Mouse (Mus musculus): Measurements from ENCODE around the gene Lrrc4b. TPM values are rescaled to one million over a fixed set of nuclear protein-coding genes. Genes with fewer than 3 reads are reported as not detected.

The Lrrc4b gene
- polyA plus RNA-seq, 1 experiment from 2014 or later = 0.50 TPM

DNA sequence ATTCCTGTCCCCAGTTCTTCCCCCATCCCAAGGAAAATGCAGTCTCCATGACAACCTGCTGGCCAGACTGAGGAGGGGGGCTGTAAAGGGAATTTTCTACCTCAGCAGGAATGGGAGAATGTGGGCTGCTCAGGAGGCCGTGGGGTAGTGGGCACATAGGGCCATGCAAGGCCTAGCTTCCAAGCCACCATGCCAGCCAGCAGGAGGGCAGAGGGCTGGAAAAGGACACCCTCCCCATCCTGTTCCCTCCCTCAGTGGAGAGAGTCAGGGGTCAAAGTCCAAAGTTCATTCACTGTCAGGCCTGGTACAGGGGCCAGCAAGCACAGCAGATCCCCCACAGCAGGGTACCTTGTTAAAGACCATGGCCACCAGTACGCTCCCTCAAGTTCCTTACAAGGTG lies 36.3 kb downstream of the Lrrc4b start, which contains the start of gene Aspdh:
Aspdh (plus strand) TSS at position 281 of the 400 bp plus-strand sequence.
- Histone ChIP-seq H3K4me2 (replicated peaks; ENCODE audit: low read depth, low read length) (no peak within 1 kb of the TSS), H3K27ac (ENCODE audit: low read depth, low read length) (no peak within 1 kb of the TSS), H3K36me3 (ENCODE audit: control insufficient read depth, insufficient read depth, low read length) (no peaks in the 10 kb centered on the region), H3K9me3 (ENCODE audit: control insufficient read depth, low read length) (no peaks in the 10 kb centered on the region), H3K4me1 (ENCODE audit: control insufficient read depth, insufficient read depth, low read length) (peaks cover 10% of the 10 kb centered on the region), H3K4me3 (ENCODE audit: low read length) (no peak within 1 kb of the TSS), H3K27me3 (ENCODE audit: control insufficient read depth, insufficient read depth, low read length) (peaks cover 45% of the 10 kb centered on the region), H3K9ac (ENCODE audit: low read depth, low read length) (no peak within 1 kb of the TSS)
- 86% methylated on average over 2 of the region's 2 CpGs for WGBS
- no peak for ATAC-seq (ENCODE audit: low FRiP score, low TSS enrichment)

- Histone ChIP-seq H3K9me3 (ENCODE audit: control insufficient read depth, low read length) (no peaks in the 10 kb centered on the region), H3K9ac (ENCODE audit: low read depth, low read length) (no peak overlapping the region), H3K4me2 (replicated peaks; ENCODE audit: low read depth, low read length) (no peak overlapping the region), H3K27ac (ENCODE audit: low read depth, low read length) (no peak overlapping the region), H3K4me3 (ENCODE audit: low read length) (no peak overlapping the region), H3K4me1 (ENCODE audit: control insufficient read depth, insufficient read depth, low read length) (peaks cover 10% of the 10 kb centered on the region), H3K27me3 (ENCODE audit: control insufficient read depth, insufficient read depth, low read length) (peaks cover 34% of the 10 kb centered on the region), H3K36me3 (ENCODE audit: control insufficient read depth, insufficient read depth, low read length) (no peaks in the 10 kb centered on the region)
- ATAC-seq (ENCODE audit: low FRiP score, low TSS enrichment) = no peak
- 78% methylated on average over 10 of the region's 10 CpGs for WGBS
Measured at GRCm38 (mm10) chr7:44466006-44466887, 37.4 kb downstream of the Lrrc4b start.

- Histone ChIP-seq H3K9me3 (ENCODE audit: control insufficient read depth, low read length) (no peaks in the 10 kb centered on the region), H3K4me1 (ENCODE audit: control insufficient read depth, insufficient read depth, low read length) (peaks cover 10% of the 10 kb centered on the region), H3K36me3 (ENCODE audit: control insufficient read depth, insufficient read depth, low read length) (no peaks in the 10 kb centered on the region), H3K27me3 (ENCODE audit: control insufficient read depth, insufficient read depth, low read length) (peaks cover 27% of the 10 kb centered on the region), H3K4me2 (replicated peaks; ENCODE audit: low read depth, low read length) (peak overlapping the region; percentile 62; the same call in 1 of the 2 replicates), H3K27ac (ENCODE audit: low read depth, low read length) (no peak overlapping the region), H3K4me3 (ENCODE audit: low read length) (peak overlapping the region; percentile 69; the same call in 1 of the 2 replicates), H3K9ac (ENCODE audit: low read depth, low read length) (no peak overlapping the region)
- WGBS = 86% methylated on average over 16 of the region's 16 CpGs
- 0 out of 2 replicates have a peak, but pooled peaks have one; percentile 0 for ATAC-seq (ENCODE audit: low FRiP score, low TSS enrichment)
Measured at GRCm38 (mm10) chr7:44466888-44467311, 38.1 kb downstream of the Lrrc4b start.

DNA sequence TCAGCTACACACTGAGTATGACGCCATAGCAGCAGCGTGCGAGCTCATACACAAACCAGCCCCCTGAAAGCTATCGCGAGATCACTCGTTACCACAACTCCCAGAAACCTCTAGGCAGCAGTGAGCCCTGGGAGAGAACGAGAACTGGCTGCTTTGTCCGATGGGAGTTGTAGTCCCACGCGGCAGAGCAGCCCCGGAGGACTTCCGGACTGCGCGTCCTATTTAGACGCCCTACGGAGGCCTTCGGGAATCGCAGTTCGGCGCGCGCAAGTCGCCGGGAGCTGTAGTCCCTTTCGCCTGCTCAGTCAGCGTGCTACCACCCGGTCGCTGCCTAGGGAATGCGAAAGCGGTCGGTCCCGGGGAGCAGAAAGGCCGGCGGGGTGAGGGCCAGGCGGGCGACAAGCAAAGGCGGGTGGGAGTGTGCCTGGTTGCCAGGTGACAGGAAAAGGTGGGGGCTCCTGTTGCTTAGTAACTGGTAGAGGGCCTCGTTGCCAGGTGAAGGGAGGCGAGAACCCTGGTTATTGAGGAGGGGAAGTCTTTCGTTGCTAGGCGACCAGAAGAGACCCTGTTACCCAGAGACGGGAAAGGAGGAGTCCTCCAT lies 39.1 kb downstream of the Lrrc4b start, which contains the start of gene Josd2:
Josd2 (plus strand) TSS at position 170 of the 601 bp plus-strand sequence.
- peak within 1 kb of the TSS; percentile 72 for H3K9ac ChIP-seq (ENCODE audit: low read depth, low read length)
- H3K4me1 ChIP-seq (ENCODE audit: control insufficient read depth, insufficient read depth, low read length) = peaks cover 10% of the 10 kb centered on the region
- H3K4me3 ChIP-seq (ENCODE audit: low read length) = peak within 1 kb of the TSS; percentile 69
- no peaks in the 10 kb centered on the region for H3K9me3 ChIP-seq (ENCODE audit: control insufficient read depth, low read length)
- ATAC-seq (ENCODE audit: low FRiP score, low TSS enrichment) = peak; percentile 96
- peak within 1 kb of the TSS; percentile 69; the same call in 1 of the 2 replicates for H3K27ac ChIP-seq (ENCODE audit: low read depth, low read length)
- peaks cover 17% of the 10 kb centered on the region for H3K27me3 ChIP-seq (ENCODE audit: control insufficient read depth, insufficient read depth, low read length)
- WGBS = under 1% methylated on average over 42 of the region's 42 CpGs
- H3K36me3 ChIP-seq (ENCODE audit: control insufficient read depth, insufficient read depth, low read length) = no peaks in the 10 kb centered on the region
- peak within 1 kb of the TSS; percentile 62 for H3K4me2 ChIP-seq (replicated peaks; ENCODE audit: low read depth, low read length)

GRCm38 (mm10) chr7:44468644-44469285 lies 39.9 kb downstream of the Lrrc4b start:
- Histone ChIP-seq H3K27ac (ENCODE audit: low read depth, low read length) (no peak overlapping the region), H3K9ac (ENCODE audit: low read depth, low read length) (peak overlapping the region; percentile 72), H3K4me1 (ENCODE audit: control insufficient read depth, insufficient read depth, low read length) (peaks cover 10% of the 10 kb centered on the region), H3K27me3 (ENCODE audit: control insufficient read depth, insufficient read depth, low read length) (peaks cover 9% of the 10 kb centered on the region), H3K4me2 (replicated peaks; ENCODE audit: low read depth, low read length) (peak overlapping the region; percentile 62), H3K4me3 (ENCODE audit: low read length) (peak overlapping the region; percentile 69), H3K36me3 (ENCODE audit: control insufficient read depth, insufficient read depth, low read length) (no peaks in the 10 kb centered on the region), H3K9me3 (ENCODE audit: control insufficient read depth, low read length) (no peaks in the 10 kb centered on the region)
- 70% methylated on average over 15 of the region's 15 CpGs for WGBS
- no peak for ATAC-seq (ENCODE audit: low FRiP score, low TSS enrichment)

GRCm38 (mm10) chr7:44469677-44470675 lies 41.2 kb downstream of the Lrrc4b start:
- Histone ChIP-seq H3K4me3 (ENCODE audit: low read length) (no peak overlapping the region), H3K4me2 (replicated peaks; ENCODE audit: low read depth, low read length) (no peak overlapping the region)

GRCm38 (mm10) chr7:44470696-44471612 lies 42.1 kb downstream of the Lrrc4b start:
- H3K27ac ChIP-seq (ENCODE audit: low read depth, low read length) = no peak overlapping the region
- no peak for ATAC-seq (ENCODE audit: low FRiP score, low TSS enrichment)

More at GRCm38 (mm10) chr7:44469677-44470675, 41.2 kb downstream of the Lrrc4b start:
- Histone ChIP-seq H3K36me3 (ENCODE audit: control insufficient read depth, insufficient read depth, low read length) (no peaks in the 10 kb centered on the region), H3K9ac (ENCODE audit: low read depth, low read length) (no peak overlapping the region), H3K27me3 (ENCODE audit: control insufficient read depth, insufficient read depth, low read length) (peaks cover 7% of the 10 kb centered on the region), H3K9me3 (ENCODE audit: control insufficient read depth, low read length) (no peaks in the 10 kb centered on the region), H3K4me1 (ENCODE audit: control insufficient read depth, insufficient read depth, low read length) (peaks cover 10% of the 10 kb centered on the region), H3K27ac (ENCODE audit: low read depth, low read length) (no peak overlapping the region)
- ATAC-seq (ENCODE audit: low FRiP score, low TSS enrichment) = no peak
- 93% methylated on average over 16 of the region's 16 CpGs for WGBS

More at GRCm38 (mm10) chr7:44470696-44471612, 42.1 kb downstream of the Lrrc4b start:
- WGBS = 86% methylated on average over 16 of the region's 16 CpGs
- Histone ChIP-seq H3K4me3 (ENCODE audit: low read length) (no peak overlapping the region), H3K36me3 (ENCODE audit: control insufficient read depth, insufficient read depth, low read length) (no peaks in the 10 kb centered on the region), H3K9me3 (ENCODE audit: control insufficient read depth, low read length) (no peaks in the 10 kb centered on the region), H3K9ac (ENCODE audit: low read depth, low read length) (peak overlapping the region; percentile 37; the same call in 1 of the 2 replicates), H3K4me1 (ENCODE audit: control insufficient read depth, insufficient read depth, low read length) (peaks cover 10% of the 10 kb centered on the region), H3K4me2 (replicated peaks; ENCODE audit: low read depth, low read length) (no peak overlapping the region), H3K27me3 (ENCODE audit: control insufficient read depth, insufficient read depth, low read length) (peaks cover 15% of the 10 kb centered on the region)

All from kidney, embryonic 14.5 days (tissue).